Mouse (Mus musculus) G1E (cell line): Measurements from ENCODE around the gene Ntm. TPM values are rescaled to one million over a fixed set of nuclear protein-coding genes. Genes with fewer than 3 reads are reported as not detected.

ENCODE experiments used
- ATAC-seq: 2 replicates; pipeline ENCODE4 v1.8.0; 2016; ENCODE audit warnings: mild to moderate bottlenecking; ENCODE audit not compliant: insufficient number of reproducible peaks, poor library complexity, low FRiP score, severe bottlenecking; ENCODE audit errors: extremely low read depth
- DNase-seq: peaks from one replicate; pipeline ENCODE4 v3.0.0; 2012; ENCODE audit warnings: low spot score
- H3K27me3 ChIP-seq: 2 replicates; pipeline ENCODE4 v1.6.1; 2012; ENCODE audit warnings: mild to moderate bottlenecking, low read length, inconsistent platforms; ENCODE audit not compliant: insufficient read depth
- H3K36me3 ChIP-seq: replicated peaks from 2 replicates; pipeline ENCODE3; 2012; ENCODE audit warnings: mild to moderate bottlenecking, inconsistent platforms
- H3K4me1 ChIP-seq: 2 replicates; pipeline ENCODE4 v1.6.1; 2012; ENCODE audit warnings: low read depth, low read length, inconsistent platforms, mixed read lengths; ENCODE audit not compliant: insufficient read depth
- H3K4me3 ChIP-seq: 2 replicates; pipeline ENCODE4 v1.5.1; 2012; ENCODE audit warnings: low read depth, mild to moderate bottlenecking, inconsistent platforms, low read length, moderate library complexity, mixed read lengths
- H3K9me3 ChIP-seq: replicated peaks from 2 replicates; pipeline ENCODE4 v1.6.1; 2012; ENCODE audit warnings: inconsistent platforms
- CTCF ChIP-seq: IDR thresholded peaks from 2 replicates; pipeline ENCODE4 v1.5.1; 2012; ENCODE audit warnings: low read depth, low read length, inconsistent platforms, mixed read lengths
- GATA1 ChIP-seq: IDR thresholded peaks from 2 replicates; pipeline ENCODE4 v1.6.1; 2012; ENCODE audit warnings: borderline replicate concordance, low read length, inconsistent platforms, mixed read lengths
- GATA2 ChIP-seq: IDR thresholded peaks from 2 replicates; pipeline ENCODE4 v1.6.1; 2012; ENCODE audit warnings: low read depth, low read length, inconsistent platforms, borderline replicate concordance
- POLR2AphosphoS5 ChIP-seq: IDR thresholded peaks from 2 replicates; pipeline ENCODE4 v1.6.1; 2012; ENCODE audit warnings: low read depth, low read length, inconsistent platforms; ENCODE audit not compliant: insufficient replicate concordance
- TAL1 ChIP-seq: conservative IDR thresholded peaks from 2 replicates; pipeline ENCODE4 v1.6.1; 2012; ENCODE audit warnings: low read depth, low read length, inconsistent platforms, mixed read lengths
- polyA plus RNA-seq: library from polyadenylated mRNA; stranded (reverse); fragments of >175 nt; gene quantifications from 2 replicates; pipeline ENCODE4 v1.2.3, GENCODE M21; 2012
- total RNA-seq, 2 experiments: library from RNA; stranded (forward) in 1 of 2; stranded (reverse) in 1 of 2; fragments of 200-1000 nt in 1 of 2; fragments of >200 nt in 1 of 2; fragmentation: Nextera tagmentation in 1 of 2; gene quantifications; 2 replicates each; pipeline ENCODE4 v1.2.3; 2014 to 2017

Gene Ntm
- total and polyA plus RNA-seq, 3 experiments, result 0.11 TPM; not detected in 2

GRCm38 (mm10) chr9:29960741-29961140 is 2.2 kb downstream of the Ntm start:
- no peak for ATAC-seq
- no peak for TF ChIP-seq CTCF
- no peak for TF ChIP-seq GATA2
- no peak for TF ChIP-seq GATA1
- no peak for TF ChIP-seq TAL1
- TF ChIP-seq POLR2AphosphoS5, result no peak
- Histone ChIP-seq H3K27me3 (no peaks in the 10 kb centered on the region), H3K4me1 (no peaks in the 10 kb centered on the region), H3K9me3 (peaks cover 29% of the 10 kb centered on the region), H3K4me3 (no peak overlapping the region), H3K36me3 (no peaks in the 10 kb centered on the region)
- no peak for DNase-seq

DNA sequence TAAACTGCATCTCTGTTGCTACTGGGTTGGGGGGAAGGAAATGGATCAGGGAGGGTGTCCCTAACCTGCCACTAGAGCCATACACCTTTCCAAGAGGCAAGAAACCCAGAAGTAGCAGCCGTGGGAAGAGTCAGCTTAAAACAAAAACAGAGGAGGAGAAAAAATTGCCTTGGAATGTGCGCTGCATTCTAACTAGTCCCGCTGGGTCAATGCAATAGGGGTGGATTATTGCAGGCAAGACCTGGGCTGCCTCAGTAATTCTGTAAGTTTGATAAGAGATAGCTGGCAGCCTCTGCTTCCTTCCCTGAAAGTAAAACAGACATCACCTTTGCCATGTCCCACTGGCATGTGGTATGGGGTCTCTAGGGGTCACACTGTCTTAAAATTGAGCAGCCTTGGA is 2.7 kb downstream of the Ntm start:
- H3K4me1 ChIP-seq, result no peaks in the 10 kb centered on the region
- DNase-seq, result no peak
- no peak overlapping the region for H3K4me3 ChIP-seq
- ATAC-seq, result no peak
- no peak for TF ChIP-seq GATA1
- TF ChIP-seq GATA2, result no peak
- no peaks in the 10 kb centered on the region for H3K36me3 ChIP-seq
- H3K27me3 ChIP-seq, result no peaks in the 10 kb centered on the region
- H3K9me3 ChIP-seq, result peaks cover 29% of the 10 kb centered on the region

- H3K4me1 ChIP-seq, result no peaks in the 10 kb centered on the region
- no peak for ATAC-seq
- H3K27me3 ChIP-seq, result no peaks in the 10 kb centered on the region
- no peak overlapping the region for H3K4me3 ChIP-seq
- H3K36me3 ChIP-seq, result no peaks in the 10 kb centered on the region
- no peak for TF ChIP-seq CTCF
- TF ChIP-seq POLR2AphosphoS5, result no peak
- no peak for TF ChIP-seq GATA1
- TF ChIP-seq TAL1, result no peak
- no peak for TF ChIP-seq GATA2
- peaks cover 21% of the 10 kb centered on the region for H3K9me3 ChIP-seq
- no peak for DNase-seq
Observed at GRCm38 (mm10) chr9:29956936-29957335, 6.0 kb downstream of the Ntm start.

DNA sequence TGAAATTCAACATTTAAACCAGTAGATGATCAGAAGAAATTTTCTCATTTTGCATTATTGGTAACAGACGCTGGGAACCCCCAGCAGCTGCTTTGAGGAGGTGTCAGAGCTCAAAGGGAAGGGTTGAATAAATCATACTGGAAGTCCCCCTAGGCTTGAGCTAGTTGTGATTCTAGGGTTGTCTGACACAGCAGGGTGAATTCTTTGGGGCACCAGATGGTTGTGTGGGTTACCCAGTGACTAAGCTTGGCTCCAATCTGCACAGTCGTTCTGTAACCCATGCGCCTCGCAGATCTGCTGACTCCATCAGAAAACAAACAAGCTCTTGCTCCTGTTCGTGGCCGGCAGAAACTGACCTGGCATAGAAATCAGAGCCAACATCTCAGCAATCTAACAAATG is 8.9 kb downstream of the Ntm start:
- DNase-seq (no peak), ATAC-seq (no peak)
- H3K27me3 ChIP-seq, result no peaks in the 10 kb centered on the region
- peaks cover 10% of the 10 kb centered on the region for H3K9me3 ChIP-seq
- TF ChIP-seq TAL1 (no peak), POLR2AphosphoS5 (no peak), CTCF (no peak), GATA1 (no peak), GATA2 (no peak)
- H3K36me3 ChIP-seq, result no peaks in the 10 kb centered on the region
- H3K4me3 ChIP-seq, result no peak overlapping the region
- no peaks in the 10 kb centered on the region for H3K4me1 ChIP-seq

DNA sequence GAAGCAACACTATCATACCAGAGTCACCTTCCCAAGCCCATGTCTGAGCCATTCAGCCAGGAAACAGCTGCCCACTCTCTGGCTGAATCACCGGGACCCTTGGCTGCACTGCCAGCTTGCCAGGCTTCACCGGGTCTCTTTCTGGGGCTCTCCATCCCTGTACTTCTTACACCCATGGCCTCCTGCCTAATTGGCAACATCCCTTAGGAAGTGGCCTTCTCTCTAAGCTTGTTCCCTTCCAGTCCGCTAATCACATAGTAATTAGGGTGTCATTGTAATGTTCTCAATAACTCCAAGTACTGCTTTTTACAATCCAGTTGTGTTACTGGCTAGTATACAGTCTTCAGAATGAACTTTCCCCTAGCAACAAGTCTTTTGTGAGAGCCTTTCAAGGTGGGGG is 13.9 kb downstream of the Ntm start:
- H3K4me1 ChIP-seq, result no peaks in the 10 kb centered on the region
- H3K36me3 ChIP-seq, result no peaks in the 10 kb centered on the region
- DNase-seq (no peak), ATAC-seq (no peak)
- TF ChIP-seq POLR2AphosphoS5 (no peak), TAL1 (no peak), CTCF (no peak), GATA1 (no peak), GATA2 (no peak)
- H3K9me3 ChIP-seq, result peaks cover 11% of the 10 kb centered on the region
- H3K4me3 ChIP-seq, result no peak overlapping the region
- no peaks in the 10 kb centered on the region for H3K27me3 ChIP-seq

GRCm38 (mm10) chr9:29943209-29944070 is 19.5 kb downstream of the Ntm start:
- Histone ChIP-seq H3K27me3 (no peaks in the 10 kb centered on the region), H3K4me1 (no peaks in the 10 kb centered on the region), H3K4me3 (no peak overlapping the region), H3K9me3 (peaks cover 15% of the 10 kb centered on the region; the same call in 1 of the 2 replicates), H3K36me3 (no peaks in the 10 kb centered on the region)
- TF ChIP-seq TAL1 (no peak), CTCF (no peak), POLR2AphosphoS5 (no peak), GATA1 (no peak), GATA2 (no peak)
- ATAC-seq (no peak), DNase-seq (no peak)
